Mouse (Mus musculus): ENCODE data around the gene Ttll8.

- TF ChIP-seq CTCF (IDR thresholded peaks at IDR 0.05; ENCODE audit: low read depth) (no peak), EP300 (IDR thresholded peaks at IDR 0.05; ENCODE audit: low read depth) (no peak)
Observed at GRCm38 (mm10) chr15:88936619-88937290, 17.5 kb downstream of the Ttll8 start.
